Comparison of ENCODE assay signal across 24 mouse cellular contexts in genomic region chr13:30902286-30902685, GRCm38 (mm10). TPM values are rescaled to one million over a fixed set of nuclear protein-coding genes. Genes with fewer than 3 reads are reported as not detected.
DNase-seq lines count a peak whose midpoint lies in the region; ATAC-seq and TF ChIP-seq lines count a peak whose summit lies in the region.
"Had no signal": no experiment of that assay in that cellular context is flagged by ENCODE, and none has a peak within 500 bp of the region (broad histone marks: within the 10 kb centered on the region; RNA-seq: fewer than 3 reads in every experiment).

No protein-coding gene starts in this region.

- no peak overlapping the region for H3K9ac ChIP-seq in lung, postnatal 0 days (replicated peaks; ENCODE audit: low read depth)
- H3K9ac ChIP-seq: embryonic facial prominence, embryonic 15.5 days; heart, embryonic 15.5 days; hindbrain, embryonic 15.5 days; kidney, embryonic 15.5 days had no signal

- H3K27me3 ChIP-seq in embryonic facial prominence, embryonic 10.5 days (replicated peaks; ENCODE audit: low read depth, poor library complexity, severe bottlenecking) = no peaks in the 10 kb centered on the region
- no peaks in the 10 kb centered on the region for H3K27me3 ChIP-seq in lung, postnatal 0 days (replicated peaks; ENCODE audit: insufficient read depth, low read length)
- H3K27me3 ChIP-seq: embryonic facial prominence, embryonic 15.5 days; heart, embryonic 15.5 days; hindbrain, embryonic 15.5 days; kidney, embryonic 15.5 days had no signal

- no peak for TF ChIP-seq CTCF in lung, postnatal 0 days (IDR thresholded peaks at IDR 0.05)

- H3K4me2 ChIP-seq in lung, postnatal 0 days (replicated peaks; ENCODE audit: low read depth, low read length) = no peak overlapping the region
- H3K4me2 ChIP-seq: embryonic facial prominence, embryonic 15.5 days; heart, embryonic 11.5 days; heart, embryonic 15.5 days; hindbrain, embryonic 15.5 days; kidney, embryonic 15.5 days had no signal

- H3K4me3 ChIP-seq in embryonic facial prominence, embryonic 10.5 days = no peak overlapping the region
- no peak overlapping the region for H3K4me3 ChIP-seq in lung, postnatal 0 days (ENCODE audit: low read depth, low read length)
- H3K4me3 ChIP-seq: embryonic facial prominence, embryonic 15.5 days; erythroblast, embryonic 14.5 days; forebrain, embryonic 10.5 days; heart, adult 2 months; heart, embryonic 15.5 days; hindbrain, embryonic 10.5 days; hindbrain, embryonic 15.5 days; kidney, embryonic 15.5 days had no signal

- 31% methylated on average over 2 of the region's 2 CpGs for WGBS in embryonic facial prominence, embryonic 10.5 days
- WGBS in lung, postnatal 0 days = 72% methylated on average over 2 of the region's 2 CpGs

- no peak for TF ChIP-seq EP300 in lung, postnatal 0 days (IDR thresholded peaks at IDR 0.05)

- H3K27ac ChIP-seq in embryonic facial prominence, embryonic 10.5 days (replicated peaks) = no peak overlapping the region
- H3K27ac ChIP-seq in lung, postnatal 0 days (ENCODE audit: low read length) = no peak overlapping the region
- H3K27ac ChIP-seq: embryonic facial prominence, embryonic 15.5 days; forebrain, embryonic 10.5 days; heart, adult 2 months; heart, embryonic 15.5 days; hindbrain, embryonic 10.5 days; hindbrain, embryonic 15.5 days; kidney, embryonic 15.5 days had no signal

- no peaks in the 10 kb centered on the region for H3K9me3 ChIP-seq in embryonic facial prominence, embryonic 10.5 days
- no peaks in the 10 kb centered on the region for H3K9me3 ChIP-seq in lung, postnatal 0 days (ENCODE audit: low read length)
- H3K9me3 ChIP-seq: embryonic facial prominence, embryonic 15.5 days; forebrain, embryonic 10.5 days; heart, embryonic 15.5 days; hindbrain, embryonic 10.5 days; hindbrain, embryonic 15.5 days; kidney, embryonic 15.5 days had no signal

- H3K4me1 ChIP-seq in embryonic facial prominence, embryonic 10.5 days = peaks cover 20% of the 10 kb centered on the region
- no peaks in the 10 kb centered on the region for H3K4me1 ChIP-seq in lung, postnatal 0 days (ENCODE audit: insufficient read depth, low read depth, low read length)
- H3K4me1 ChIP-seq: embryonic facial prominence, embryonic 15.5 days; heart, embryonic 15.5 days; hindbrain, embryonic 15.5 days; kidney, embryonic 15.5 days had no signal

- peak; percentile 23 for DNase-seq in embryo, embryonic 10 days (ENCODE audit: low spot score)
- no peak for DNase-seq in embryo, embryonic 9.5 days (ENCODE audit: extremely low spot score)
- DNase-seq in adipocyte (ENCODE audit: low spot score) = peak; percentile 13
- peak; percentile 48 for DNase-seq in adrenal gland, postnatal 25 days
- DNase-seq in embryonic facial prominence, embryonic 10.5 days (ENCODE audit: low spot score) = peak; percentile 38
- no peak for DNase-seq in cerebellum, postnatal 4 days (ENCODE audit: low spot score in 2 of 2)
- no peak for DNase-seq in lung, postnatal 0 days (ENCODE audit: low spot score)
- DNase-seq: cerebellum, adult 11-12 months; cerebellum, adult 9-10 months; cerebellum, postnatal 36 days; gastrocnemius, postnatal 10 days; heart, adult 2 months; kidney, adult 2 months had no signal

- peaks cover 21% of the 10 kb centered on the region for H3K36me3 ChIP-seq in embryonic facial prominence, embryonic 10.5 days (replicated peaks)
- peaks cover 6% of the 10 kb centered on the region; the same call in 1 of the 2 replicates for H3K36me3 ChIP-seq in lung, postnatal 0 days (ENCODE audit: insufficient read depth, low read length)

- ATAC-seq in lung, postnatal 0 days = no peak
- ATAC-seq: forebrain, embryonic 14.5 days; intestine, embryonic 16.5 days had no signal

RNA-seq across cellular contexts. Expression of gene Hus1b, which starts 45.3 kb away (rescaled TPM):
- total RNA-seq in adrenal gland, postnatal 25 days (2021) = 1.2 and 1.3 TPM in 2 replicates
- polyA plus RNA-seq in embryonic facial prominence, embryonic 10.5 days (2016; fragmentation: Nextera tagmentation; extraction: Ambion mirVana) = 0.32 TPM in 1 of 2 replicates, not detected in the other
- 0.19 TPM in 1 of 2 replicates, not detected in the other for polyA plus RNA-seq in lung, postnatal 0 days (2015; fragmentation: Nextera tagmentation; extraction: Ambion mirVana)
- polyA plus RNA-seq: embryonic facial prominence, embryonic 11.5 days; embryonic facial prominence, embryonic 15.5 days; erythroblast, embryonic 14.5 days; forebrain, embryonic 10.5 days; heart, adult 2 months; heart, embryonic 11.5 days; heart, embryonic 15.5 days; hindbrain, embryonic 10.5 days; hindbrain, embryonic 15.5 days; intestine, embryonic 16.5 days; kidney, adult 2 months; kidney, embryonic 15.5 days had no signal

Comparison
In these comparisons a context has a peak if more than half of its experiments do, and no peak if none do; other contexts are left out.
1. DNase-seq: peak in embryo, embryonic 10 days (single experiment), adipocyte (single experiment), adrenal gland, postnatal 25 days (single experiment) and embryonic facial prominence, embryonic 10.5 days (single experiment); none in embryo, embryonic 9.5 days (single experiment), cerebellum, postnatal 4 days (0 of 2) and lung, postnatal 0 days (single experiment).